Mouse (Mus musculus): Measurements from ENCODE around the gene Hipk2. TPM values are rescaled to one million over a fixed set of nuclear protein-coding genes. Genes with fewer than 3 reads are reported as not detected.

Hipk2 gene
- polyA plus RNA-seq, 1 experiment from 2014 or later: 25.8 TPM

DNA sequence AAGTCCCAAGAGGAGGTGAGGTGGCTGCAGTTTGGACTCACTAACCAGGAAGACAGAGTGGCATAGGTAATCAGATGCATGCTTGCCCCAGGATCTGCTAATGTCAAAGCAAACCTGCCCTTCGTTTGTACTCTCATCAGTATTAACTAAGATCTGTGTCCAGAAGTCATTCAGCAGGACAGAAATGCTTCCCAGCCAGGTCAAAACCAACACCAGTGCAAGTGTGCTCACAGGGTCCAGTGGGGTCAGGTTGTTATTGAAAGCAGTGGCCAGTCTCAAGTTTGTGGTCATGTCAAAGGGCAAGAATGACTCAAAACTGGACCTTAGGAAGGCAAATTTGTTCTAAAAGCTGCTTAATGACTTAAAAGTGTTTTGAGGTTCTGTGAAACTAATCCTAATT lies 9.6 kb downstream of the Hipk2 start:
- Histone ChIP-seq H3K36me3 (ENCODE audit: control insufficient read depth, insufficient read depth, low read length) (no peaks in the 10 kb centered on the region), H3K4me3 (ENCODE audit: low read depth, low read length) (no peak overlapping the region), H3K4me1 (ENCODE audit: control insufficient read depth, insufficient read depth, low read length) (peaks cover 23% of the 10 kb centered on the region), H3K9ac (ENCODE audit: low read length) (no peak overlapping the region), H3K9me3 (ENCODE audit: control insufficient read depth, low read length) (no peaks in the 10 kb centered on the region), H3K27ac (ENCODE audit: low read depth, low read length) (no peak overlapping the region), H3K4me2 (no peak overlapping the region), H3K27me3 (ENCODE audit: control insufficient read depth, insufficient read depth, low read length) (no peaks in the 10 kb centered on the region)
- DNase-seq (ENCODE audit: low spot score, missing footprints) (no peak), ATAC-seq (ENCODE audit: low FRiP score) (no peak)
- WGBS: 81% methylated on average over 1 of the region's 1 CpGs

DNA sequence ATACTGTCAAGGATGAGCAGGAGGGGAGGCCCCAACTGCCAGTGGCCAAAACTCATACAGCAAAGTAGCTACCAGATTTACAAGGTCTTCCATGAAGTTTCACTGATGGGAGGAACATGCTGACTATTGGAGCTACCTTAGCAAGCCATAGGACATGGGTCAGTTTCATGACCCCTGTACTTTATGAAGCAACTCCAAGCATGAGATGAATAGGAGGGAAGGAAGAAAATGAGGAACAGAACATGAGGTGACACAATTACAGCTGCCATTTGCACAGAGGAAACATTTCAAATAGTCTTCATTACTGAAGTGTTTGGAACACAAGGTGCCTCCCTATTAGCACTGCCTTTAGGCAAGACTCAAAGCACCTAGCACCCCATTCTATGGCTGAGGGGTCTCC lies 10.2 kb downstream of the Hipk2 start:
- DNase-seq (ENCODE audit: low spot score, missing footprints) (no peak), ATAC-seq (ENCODE audit: low FRiP score) (no peak)
- no peak overlapping the region for H3K9ac ChIP-seq (ENCODE audit: low read length)
- H3K4me3 ChIP-seq (ENCODE audit: low read depth, low read length): no peak overlapping the region
- H3K9me3 ChIP-seq (ENCODE audit: control insufficient read depth, low read length): no peaks in the 10 kb centered on the region
- no peaks in the 10 kb centered on the region for H3K27me3 ChIP-seq (ENCODE audit: control insufficient read depth, insufficient read depth, low read length)
- H3K36me3 ChIP-seq (ENCODE audit: control insufficient read depth, insufficient read depth, low read length): no peaks in the 10 kb centered on the region
- H3K4me2 ChIP-seq: no peak overlapping the region
- H3K4me1 ChIP-seq (ENCODE audit: control insufficient read depth, insufficient read depth, low read length): peaks cover 19% of the 10 kb centered on the region
- H3K27ac ChIP-seq (ENCODE audit: low read depth, low read length): no peak overlapping the region

DNA sequence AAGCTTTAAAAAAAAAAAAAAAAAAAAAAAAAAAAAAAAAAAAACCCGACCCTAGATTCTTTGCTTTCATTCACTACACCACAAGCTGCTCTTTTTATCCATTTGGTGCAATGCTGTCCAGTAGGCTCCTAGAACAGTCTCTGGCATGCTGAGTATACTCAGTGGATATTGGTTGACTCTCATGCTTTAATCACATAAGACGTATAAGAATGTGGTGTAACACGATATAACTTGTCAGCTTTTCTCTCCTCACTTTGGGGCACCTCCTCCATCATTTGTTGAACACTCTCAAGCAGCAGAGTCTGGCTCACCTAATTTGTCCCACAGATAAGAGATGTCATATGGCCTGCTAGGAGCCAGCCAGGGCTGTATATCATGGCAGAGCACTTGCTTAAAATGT lies 12.4 kb downstream of the Hipk2 start:
- Histone ChIP-seq H3K4me1 (ENCODE audit: control insufficient read depth, insufficient read depth, low read length) (peaks cover 12% of the 10 kb centered on the region), H3K9me3 (ENCODE audit: control insufficient read depth, low read length) (no peaks in the 10 kb centered on the region), H3K9ac (ENCODE audit: low read length) (no peak overlapping the region), H3K36me3 (ENCODE audit: control insufficient read depth, insufficient read depth, low read length) (no peaks in the 10 kb centered on the region), H3K27me3 (ENCODE audit: control insufficient read depth, insufficient read depth, low read length) (no peaks in the 10 kb centered on the region), H3K4me3 (ENCODE audit: low read depth, low read length) (no peak overlapping the region), H3K27ac (ENCODE audit: low read depth, low read length) (no peak overlapping the region), H3K4me2 (no peak overlapping the region)
- 62% methylated on average over 3 of the region's 3 CpGs for WGBS
- DNase-seq (ENCODE audit: low spot score, missing footprints) (peak; percentile 64), ATAC-seq (ENCODE audit: low FRiP score) (no peak)

GRCm38 (mm10) chr6:38860301-38860700 lies 15.7 kb downstream of the Hipk2 start:
- Histone ChIP-seq H3K4me2 (no peak overlapping the region), H3K4me1 (ENCODE audit: control insufficient read depth, insufficient read depth, low read length) (0 out of 2 replicates have a peak, but pooled peaks cover 5% of the 10 kb centered on the region), H3K27me3 (ENCODE audit: control insufficient read depth, insufficient read depth, low read length) (no peaks in the 10 kb centered on the region), H3K27ac (ENCODE audit: low read depth, low read length) (no peak overlapping the region), H3K9me3 (ENCODE audit: control insufficient read depth, low read length) (no peaks in the 10 kb centered on the region), H3K9ac (ENCODE audit: low read length) (no peak overlapping the region), H3K36me3 (ENCODE audit: control insufficient read depth, insufficient read depth, low read length) (no peaks in the 10 kb centered on the region), H3K4me3 (ENCODE audit: low read depth, low read length) (no peak overlapping the region)
- no peak for ATAC-seq (ENCODE audit: low FRiP score)
- no peak for DNase-seq (ENCODE audit: low spot score, missing footprints)
- 92% methylated on average over 2 of the region's 2 CpGs for WGBS

DNA sequence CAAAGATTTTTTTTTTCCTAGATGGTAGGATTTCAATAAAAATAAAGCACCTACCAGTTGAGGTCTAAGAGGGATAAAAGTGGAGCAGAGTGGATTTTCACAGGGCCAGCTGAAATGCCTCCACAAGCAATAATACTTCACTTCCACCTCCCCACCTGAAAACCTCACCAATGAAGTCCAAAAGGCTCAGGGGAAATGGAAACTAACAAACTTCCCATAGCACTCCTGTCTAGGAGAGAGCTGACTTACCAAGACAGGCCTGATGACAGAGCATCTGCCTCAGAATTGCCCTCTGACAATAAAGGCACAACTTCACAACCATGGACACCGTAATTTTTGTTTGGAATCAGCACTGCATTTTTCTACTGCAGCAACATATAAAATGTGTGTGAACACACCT lies 16.1 kb downstream of the Hipk2 start:
- Histone ChIP-seq H3K9ac (ENCODE audit: low read length) (no peak overlapping the region), H3K36me3 (ENCODE audit: control insufficient read depth, insufficient read depth, low read length) (no peaks in the 10 kb centered on the region), H3K27me3 (ENCODE audit: control insufficient read depth, insufficient read depth, low read length) (no peaks in the 10 kb centered on the region), H3K9me3 (ENCODE audit: control insufficient read depth, low read length) (no peaks in the 10 kb centered on the region), H3K4me1 (ENCODE audit: control insufficient read depth, insufficient read depth, low read length) (0 out of 2 replicates have a peak, but pooled peaks cover 4% of the 10 kb centered on the region), H3K27ac (ENCODE audit: low read depth, low read length) (no peak overlapping the region), H3K4me2 (no peak overlapping the region), H3K4me3 (ENCODE audit: low read depth, low read length) (no peak overlapping the region)
- 86% methylated on average over 1 of the region's 1 CpGs for WGBS
- DNase-seq (ENCODE audit: low spot score, missing footprints) (no peak), ATAC-seq (ENCODE audit: low FRiP score) (no peak)

- Histone ChIP-seq H3K4me3 (ENCODE audit: low read depth, low read length) (no peak overlapping the region), H3K36me3 (ENCODE audit: control insufficient read depth, insufficient read depth, low read length) (no peaks in the 10 kb centered on the region), H3K4me2 (no peak overlapping the region), H3K9ac (ENCODE audit: low read length) (no peak overlapping the region), H3K4me1 (ENCODE audit: control insufficient read depth, insufficient read depth, low read length) (peaks cover 10% of the 10 kb centered on the region), H3K27ac (ENCODE audit: low read depth, low read length) (no peak overlapping the region), H3K27me3 (ENCODE audit: control insufficient read depth, insufficient read depth, low read length) (no peaks in the 10 kb centered on the region), H3K9me3 (ENCODE audit: control insufficient read depth, low read length) (no peaks in the 10 kb centered on the region)
- 79% methylated on average over 5 of the region's 5 CpGs for WGBS
- ATAC-seq (ENCODE audit: low FRiP score) (no peak), DNase-seq (ENCODE audit: low spot score, missing footprints) (no peak)
These were observed 22.4 kb downstream of the Hipk2 start for GRCm38 (mm10) chr6:38853561-38853992.

- no peak overlapping the region for H3K4me2 ChIP-seq
- no peaks in the 10 kb centered on the region for H3K36me3 ChIP-seq (ENCODE audit: control insufficient read depth, insufficient read depth, low read length)
- ATAC-seq (ENCODE audit: low FRiP score): no peak
- WGBS: 95% methylated on average over 2 of the region's 2 CpGs
- no peak overlapping the region for H3K9ac ChIP-seq (ENCODE audit: low read length)
- no peaks in the 10 kb centered on the region for H3K9me3 ChIP-seq (ENCODE audit: control insufficient read depth, low read length)
- peaks cover 16% of the 10 kb centered on the region for H3K4me1 ChIP-seq (ENCODE audit: control insufficient read depth, insufficient read depth, low read length)
- H3K27ac ChIP-seq (ENCODE audit: low read depth, low read length): no peak overlapping the region
- no peak for DNase-seq (ENCODE audit: low spot score, missing footprints)
- H3K4me3 ChIP-seq (ENCODE audit: low read depth, low read length): no peak overlapping the region
- H3K27me3 ChIP-seq (ENCODE audit: control insufficient read depth, insufficient read depth, low read length): no peaks in the 10 kb centered on the region
These were observed 24.2 kb downstream of the Hipk2 start for GRCm38 (mm10) chr6:38851740-38852139.

DNA sequence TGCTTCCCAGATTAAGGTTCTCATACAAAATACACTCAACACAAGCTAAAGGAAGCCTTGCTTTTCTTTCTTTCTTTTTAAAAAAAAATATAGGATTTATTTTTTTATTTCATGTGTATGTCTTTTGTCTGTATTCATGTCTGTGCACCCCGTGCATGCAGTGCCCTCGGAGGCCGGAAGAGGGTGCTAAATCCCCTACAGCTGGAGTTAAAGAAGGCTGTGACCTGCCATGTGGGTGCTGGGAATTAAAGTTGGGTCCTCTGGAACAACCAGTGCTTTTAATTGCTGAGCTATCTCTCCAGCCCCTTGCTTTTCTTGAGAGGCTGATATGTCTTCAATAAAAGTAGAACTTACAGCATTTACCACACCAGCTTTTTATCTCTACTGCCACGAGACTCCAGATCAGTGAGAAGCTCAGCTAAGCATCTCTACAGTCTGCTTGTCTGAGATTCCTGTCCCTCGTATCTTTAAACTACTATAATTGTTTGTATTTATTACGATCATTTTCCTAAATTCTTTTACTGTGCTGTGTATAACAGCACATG lies 25.2 kb downstream of the Hipk2 start:
- DNase-seq (ENCODE audit: low spot score, missing footprints) (no peak), ATAC-seq (ENCODE audit: low FRiP score) (no peak)
- H3K27me3 ChIP-seq (ENCODE audit: control insufficient read depth, insufficient read depth, low read length): no peaks in the 10 kb centered on the region
- H3K4me3 ChIP-seq (ENCODE audit: low read depth, low read length): no peak overlapping the region
- no peak overlapping the region for H3K9ac ChIP-seq (ENCODE audit: low read length)
- peaks cover 16% of the 10 kb centered on the region for H3K4me1 ChIP-seq (ENCODE audit: control insufficient read depth, insufficient read depth, low read length)
- H3K4me2 ChIP-seq: no peak overlapping the region
- no peaks in the 10 kb centered on the region for H3K36me3 ChIP-seq (ENCODE audit: control insufficient read depth, insufficient read depth, low read length)
- H3K9me3 ChIP-seq (ENCODE audit: control insufficient read depth, low read length): no peaks in the 10 kb centered on the region
- no peak overlapping the region for H3K27ac ChIP-seq (ENCODE audit: low read depth, low read length)
- WGBS: 94% methylated on average over 6 of the region's 6 CpGs

DNA sequence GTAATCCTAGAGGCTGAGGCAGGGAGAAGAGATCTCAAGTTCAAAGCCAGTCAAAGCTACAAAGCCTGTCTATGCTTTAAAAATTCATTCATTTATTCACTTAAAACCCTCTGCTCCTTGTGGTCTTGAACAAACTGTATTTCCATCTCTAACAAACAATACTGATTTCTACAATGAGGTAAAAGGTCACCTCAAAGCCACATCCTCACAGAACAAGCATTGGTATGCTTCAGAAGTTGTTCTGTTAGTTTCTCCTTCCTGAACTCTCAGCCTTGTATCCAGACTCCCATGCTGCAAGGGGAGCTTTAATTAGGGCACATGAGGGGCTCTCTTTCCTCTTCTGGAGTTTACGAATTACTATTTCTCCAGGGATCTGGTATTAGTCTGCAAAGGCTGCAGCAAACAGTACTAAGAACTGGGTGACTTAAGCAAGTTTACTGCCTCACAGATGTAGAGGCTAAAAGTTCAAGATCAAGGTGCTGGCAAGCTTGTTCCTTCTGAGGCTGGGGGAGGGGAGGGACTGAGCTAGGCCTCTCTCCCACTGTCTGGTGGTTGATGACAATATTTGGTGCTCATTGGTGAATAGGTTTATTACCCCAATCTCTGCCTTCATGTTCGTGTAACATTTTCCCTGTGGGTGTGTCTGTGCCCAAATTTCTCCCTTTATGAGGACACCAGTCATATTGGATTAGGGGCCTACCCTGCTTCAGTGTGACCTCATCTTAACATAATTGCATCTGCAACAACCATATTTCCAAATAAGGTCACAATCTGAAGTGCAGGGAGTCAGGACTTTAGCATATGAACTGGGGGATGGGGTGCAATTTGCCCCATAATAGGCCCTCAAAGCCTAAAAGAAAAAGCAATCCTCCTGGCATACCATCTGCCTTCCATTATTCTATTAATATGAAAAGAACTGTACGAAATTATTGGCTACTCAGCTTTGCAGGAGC lies 27.7 kb downstream of the Hipk2 start:
- H3K9ac ChIP-seq (ENCODE audit: low read length): no peak overlapping the region
- H3K4me2 ChIP-seq: no peak overlapping the region
- WGBS: 78% methylated on average over 3 of the region's 3 CpGs
- no peak for DNase-seq (ENCODE audit: low spot score, missing footprints)
- H3K9me3 ChIP-seq (ENCODE audit: control insufficient read depth, low read length): no peaks in the 10 kb centered on the region
- H3K27me3 ChIP-seq (ENCODE audit: control insufficient read depth, insufficient read depth, low read length): no peaks in the 10 kb centered on the region
- peaks cover 14% of the 10 kb centered on the region for H3K4me1 ChIP-seq (ENCODE audit: control insufficient read depth, insufficient read depth, low read length)
- H3K4me3 ChIP-seq (ENCODE audit: low read depth, low read length): no peak overlapping the region
- no peak overlapping the region; the same call in 1 of the 2 replicates for H3K27ac ChIP-seq (ENCODE audit: low read depth, low read length)
- no peak for ATAC-seq (ENCODE audit: low FRiP score)
- H3K36me3 ChIP-seq (ENCODE audit: control insufficient read depth, insufficient read depth, low read length): no peaks in the 10 kb centered on the region
